Mouse (Mus musculus) kidney, postnatal 36 days (tissue): ENCODE results near the gene Rassf3.

Experiments
- DNase-seq, 2 experiments: peaks; one replicate each; pipeline ENCODE4 v3.0.0; 2021 to 2022; ENCODE audit warnings: mixed read lengths in 2 of 2

Gene Rassf3

GRCm38 (mm10) chr10:121428011-121428711 lies 48.0 kb downstream of the Rassf3 start:
- DNase-seq = no peak

DNA sequence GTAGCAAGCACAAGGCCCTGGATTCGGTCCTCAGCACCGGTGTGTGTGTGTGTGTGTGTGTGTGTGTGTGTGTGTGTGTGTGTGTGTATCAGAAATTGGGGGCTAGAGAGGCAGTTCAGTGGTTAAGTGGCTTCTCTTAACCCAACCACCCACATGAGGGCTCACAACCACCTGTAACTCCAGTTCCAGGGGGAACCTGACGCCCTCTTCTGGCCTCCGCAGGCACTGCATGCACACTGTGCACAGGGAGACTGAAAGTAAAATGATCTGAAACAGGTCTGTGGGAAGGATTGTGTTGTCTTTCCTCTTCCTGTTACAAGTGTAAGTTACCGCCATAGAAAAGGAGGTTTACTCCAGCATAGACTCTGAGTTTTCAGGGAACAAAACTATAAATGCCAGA lies 49.0 kb downstream of the Rassf3 start:
- DNase-seq = peak in 1 of 2 experiments; percentile 68

- peak; percentile 69 to 73 for DNase-seq
Observed at GRCm38 (mm10) chr10:121426458-121427070, 49.6 kb downstream of the Rassf3 start.

GRCm38 (mm10) chr10:121425506-121426025 lies 50.6 kb downstream of the Rassf3 start:
- no peak for DNase-seq

- no peak for DNase-seq
Observed at GRCm38 (mm10) chr10:121425079-121425478, 51.1 kb downstream of the Rassf3 start.

DNA sequence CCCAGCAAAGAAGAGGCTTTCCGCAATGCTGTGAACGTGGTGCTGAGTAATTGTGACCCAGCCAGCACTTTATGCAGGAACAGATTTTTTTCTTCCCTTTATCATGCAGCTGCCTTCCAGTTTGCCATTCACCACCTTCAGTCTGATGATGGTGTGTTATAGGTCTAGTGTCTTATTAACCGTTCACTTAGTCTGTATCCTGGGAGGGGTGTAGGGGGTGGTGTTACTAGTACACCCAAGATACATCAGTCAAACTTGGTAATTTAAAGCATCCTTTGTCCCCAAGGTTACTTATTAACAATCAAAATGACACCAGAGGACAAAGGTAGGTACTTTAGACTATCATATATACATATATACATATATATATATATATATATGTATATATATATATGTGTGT lies 51.7 kb downstream of the Rassf3 start:
- DNase-seq = no peak

DNA sequence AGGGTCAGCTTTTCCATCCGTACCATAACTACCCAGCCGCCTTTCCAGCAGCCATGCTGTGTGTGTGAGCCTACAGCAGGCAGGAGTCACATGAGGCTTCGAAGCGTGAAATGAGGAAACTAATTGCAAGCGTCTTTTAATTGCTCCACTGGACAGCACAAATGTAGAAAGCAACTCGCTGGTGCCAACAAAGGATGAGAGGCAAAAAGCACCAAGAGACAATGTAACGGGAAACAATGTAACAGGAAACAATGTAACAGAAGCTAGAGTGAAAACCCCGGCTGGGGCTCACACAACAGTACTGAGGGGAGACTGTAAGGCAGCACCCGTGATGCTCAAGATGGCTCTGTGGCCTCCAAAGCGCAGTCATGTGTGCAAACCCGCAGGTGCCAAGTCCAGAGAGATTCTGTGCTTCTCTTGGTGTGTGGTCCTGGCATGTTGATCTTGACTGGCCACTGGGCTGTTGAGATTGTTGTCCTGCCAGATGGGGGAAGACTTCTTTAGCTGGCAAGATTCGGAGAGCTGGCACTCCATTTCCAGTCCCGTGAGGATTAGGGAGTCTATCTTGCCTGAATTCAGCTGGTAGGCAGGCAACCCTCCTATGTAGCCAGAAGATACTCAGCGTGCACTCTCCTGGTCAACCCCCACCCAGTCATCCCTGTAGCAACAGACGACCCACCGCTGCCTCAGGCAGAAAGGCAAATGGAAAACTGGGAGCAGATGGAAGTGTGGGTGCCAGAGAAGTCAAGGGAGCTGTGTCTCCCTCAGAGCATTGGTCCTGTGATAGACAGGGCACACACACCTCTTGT lies 52.4 kb downstream of the Rassf3 start:
- DNase-seq = peak; percentile 60 to 62

DNA sequence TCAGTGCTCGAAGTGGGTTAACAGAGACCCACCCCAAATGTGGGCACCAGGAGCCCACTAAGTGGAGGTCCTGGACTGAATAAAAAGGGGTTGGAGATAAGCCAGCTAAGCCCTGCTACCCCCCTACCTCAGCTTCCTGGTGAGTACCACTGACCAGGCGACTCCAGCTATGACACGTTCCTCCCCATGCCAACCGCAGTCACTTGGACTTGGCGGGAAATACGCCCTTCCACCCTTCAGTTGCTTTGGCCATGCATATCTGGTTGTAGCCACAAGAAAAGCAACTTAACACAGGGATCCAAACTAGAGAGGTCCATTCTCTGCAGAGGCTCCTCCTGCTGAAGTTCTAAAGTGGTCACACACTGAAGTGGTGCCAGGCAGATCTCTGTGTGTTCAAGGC lies 53.9 kb downstream of the Rassf3 start:
- no peak for DNase-seq

- no peak for DNase-seq
Observed at GRCm38 (mm10) chr10:121421657-121422290, 54.4 kb downstream of the Rassf3 start.

DNA sequence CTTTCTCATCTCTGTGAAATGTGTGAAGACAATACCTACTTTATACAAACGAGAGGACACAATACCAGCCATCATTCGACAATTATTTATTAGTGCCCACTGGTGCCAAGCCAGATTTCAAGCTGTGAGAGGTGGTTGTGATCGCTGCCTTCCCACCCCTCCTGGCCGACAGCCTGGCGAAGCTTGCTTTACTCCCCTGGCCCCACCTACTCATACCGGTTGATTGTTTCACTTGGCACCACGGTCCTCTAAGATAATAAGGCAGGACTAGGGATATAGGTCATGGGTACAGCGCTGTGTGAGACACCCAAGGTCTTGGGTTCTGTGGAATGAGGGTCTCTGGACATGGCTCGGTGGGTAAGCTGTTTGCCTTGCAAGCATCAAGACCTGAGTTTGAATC lies 55.1 kb downstream of the Rassf3 start:
- no peak for DNase-seq

- DNase-seq = peak; percentile 49 to 60
Observed at GRCm38 (mm10) chr10:121419640-121420470, 56.3 kb downstream of the Rassf3 start.

DNA sequence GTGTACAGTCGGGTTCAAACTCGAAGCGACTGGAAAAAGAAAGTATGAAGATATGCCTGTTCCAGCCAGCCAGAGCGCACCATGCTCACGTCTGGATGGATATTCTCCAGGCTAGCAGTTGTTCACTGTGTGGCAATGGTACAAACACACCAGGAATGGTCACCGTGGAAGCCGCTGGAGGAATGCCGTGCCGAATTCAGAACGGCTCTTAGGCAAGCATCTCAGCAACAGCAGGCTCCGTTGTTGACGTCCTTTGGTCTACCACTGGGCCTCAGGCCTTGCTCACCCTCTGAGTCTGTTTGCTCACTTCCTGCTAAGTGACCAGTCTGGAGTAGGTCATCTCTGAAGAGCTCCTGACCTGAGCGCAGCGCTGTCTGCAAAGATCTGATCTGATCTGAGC lies 57.3 kb downstream of the Rassf3 start:
- DNase-seq = no peak

DNA sequence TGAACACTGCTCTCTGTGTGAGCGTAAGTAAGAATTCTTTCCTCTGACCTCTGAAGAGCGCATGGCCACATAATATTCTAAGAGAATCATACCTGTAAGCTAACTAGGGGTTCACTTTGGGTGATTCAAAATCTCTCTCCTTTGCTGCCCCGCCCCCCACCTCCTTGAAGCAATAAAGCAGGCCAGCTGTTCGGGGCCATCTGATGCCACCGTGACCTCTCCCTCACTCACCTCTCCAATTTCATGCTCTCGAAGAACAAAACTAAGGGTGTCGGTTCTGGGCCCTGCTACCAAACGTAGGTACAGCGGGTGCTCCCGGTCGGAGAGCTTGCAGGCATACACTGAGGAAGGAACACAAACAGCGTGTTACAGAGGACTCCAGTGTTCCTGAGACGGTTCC lies 62.0 kb downstream of the Rassf3 start:
- no peak for DNase-seq

GRCm38 (mm10) chr10:121412824-121413223 lies 63.3 kb downstream of the Rassf3 start:
- DNase-seq = peak; percentile 58 to 59

GRCm38 (mm10) chr10:121411721-121412455 lies 64.3 kb downstream of the Rassf3 start:
- peak; percentile 46 to 60 for DNase-seq

DNA sequence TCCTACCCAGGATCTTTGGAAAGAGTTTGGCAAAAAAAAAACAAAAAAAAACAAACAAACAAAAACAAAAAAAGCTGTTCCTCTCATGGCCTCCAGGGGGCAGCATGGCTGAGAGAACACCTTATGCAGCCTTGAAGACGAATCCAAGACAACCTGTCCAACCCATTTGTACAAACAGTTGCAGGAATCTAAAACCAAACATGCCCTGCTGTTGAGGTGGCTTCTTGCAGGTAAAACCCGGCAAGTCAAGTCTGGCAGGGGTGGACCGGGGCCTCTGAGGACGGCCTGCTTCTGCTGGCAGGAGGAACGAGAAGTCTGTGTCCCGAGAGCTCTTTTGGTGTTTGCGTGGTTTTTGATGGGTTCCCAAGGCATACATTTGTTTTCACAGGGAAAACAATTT lies 66.4 kb downstream of the Rassf3 start:
- DNase-seq = peak in 1 of 2 experiments; percentile 72

GRCm38 (mm10) chr10:121403946-121404345 lies 72.2 kb downstream of the Rassf3 start:
- DNase-seq = no peak

- no peak for DNase-seq
Observed at GRCm38 (mm10) chr10:121403104-121403503, 73.0 kb downstream of the Rassf3 start.

GRCm38 (mm10) chr10:121401005-121401404 lies 75.1 kb downstream of the Rassf3 start:
- DNase-seq = peak in 1 of 2 experiments; percentile 21

DNA sequence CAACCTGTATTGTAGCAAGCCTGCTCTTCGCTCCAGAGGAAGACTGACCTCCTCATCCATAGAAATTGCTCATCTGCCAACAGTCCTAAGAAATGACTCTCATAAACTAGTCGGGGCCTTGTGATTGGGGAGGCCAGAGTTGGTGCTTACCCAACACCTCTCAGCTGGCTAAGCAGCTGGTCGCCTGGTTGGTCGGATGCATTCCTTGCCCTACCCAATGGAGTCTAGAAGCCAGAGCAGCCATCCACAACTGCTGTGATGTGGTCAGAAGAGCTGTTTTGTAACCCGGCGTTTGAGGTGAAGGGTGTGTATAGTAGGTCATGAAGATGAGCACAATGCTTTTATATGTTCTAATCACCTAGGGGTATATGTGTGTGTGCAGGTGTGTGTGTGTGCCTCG lies 77.5 kb downstream of the Rassf3 start:
- DNase-seq = no peak

GRCm38 (mm10) chr10:121395542-121396176 lies 80.5 kb downstream of the Rassf3 start:
- peak; percentile 29 to 60 for DNase-seq
